Mouse (Mus musculus) hindbrain, embryonic 14.5 days (tissue): ENCODE data around the gene Gm3646. TPM values are rescaled to one million over a fixed set of nuclear protein-coding genes. Genes with fewer than 3 reads are reported as not detected.

Source experiments
- polyA plus RNA-seq: library from polyadenylated mRNA; unstranded; fragments of >200 nt; fragmentation: Nextera tagmentation; extraction: Ambion mirVana; gene quantifications from 2 replicates; pipeline ENCODE4 v1.2.1, GENCODE M21; 2014

The Gm3646 gene
- polyA plus RNA-seq, 1 experiment from 2014 or later, result not detected

Other genes with a start within 250 kb of the Gm3646 start
- 26.9 and 28.9 TPM in 2 replicates for gene Rnf149, start 227.9 kb downstream of the Gm3646 start, polyA plus RNA-seq
- gene Creg2, start 153.9 kb downstream of the Gm3646 start, polyA plus RNA-seq, result 6.8 and 7.6 TPM in 2 replicates
- gene Rfx8, start 84.3 kb downstream of the Gm3646 start, polyA plus RNA-seq, result 0.10 and 0.40 TPM in 2 replicates
- 46.5 and 51.2 TPM in 2 replicates for gene Map4k4, start 95.6 kb upstream of the Gm3646 start, polyA plus RNA-seq